Mouse (Mus musculus) gonadal fat pad, adult 2 months (tissue): ENCODE measurements around the gene Erp27. TPM values are rescaled to one million over a fixed set of nuclear protein-coding genes. Genes with fewer than 3 reads are reported as not detected.
A peak's percentile ranks its signal among the peaks of the same experiment; 100 is the strongest.
"Not testable (repeated sequence)": the region's sequence is repeated elsewhere in the genome, so short reads cannot be mapped to it uniquely, and the experiment has no call there.

Source experiments
- DNase-seq: peaks from one replicate; pipeline ENCODE4 v3.0.0-alpha.2; 2012; ENCODE audit warnings: low read depth
- polyA plus RNA-seq: library from polyadenylated mRNA; depleted of rRNA; stranded (reverse); fragments of >200 nt; gene quantifications from 2 replicates; pipeline ENCODE4 v1.2.3, GENCODE M21; 2012; rRNA removed

Gene Erp27
- polyA plus RNA-seq: 0.08 TPM in 2 replicates

DNA sequence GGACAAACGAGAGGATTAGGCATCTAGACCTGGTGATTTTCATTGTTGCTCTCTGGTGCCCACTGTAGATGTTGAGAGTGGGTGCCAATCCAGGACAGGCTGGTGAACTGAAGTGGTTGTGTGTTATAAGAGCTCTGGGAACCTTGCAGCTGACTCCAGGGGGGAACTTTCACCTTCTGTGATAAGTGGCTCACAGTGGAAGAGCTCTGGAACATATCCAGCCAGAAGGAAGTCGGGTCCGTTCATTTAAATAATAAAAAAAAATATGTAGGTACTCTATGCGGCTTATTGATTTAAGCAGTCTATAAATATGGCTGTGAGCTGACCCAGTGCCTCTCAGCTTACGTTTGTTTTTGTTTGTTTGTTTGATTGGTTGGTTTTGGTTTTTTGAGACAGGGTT lies at the start of gene Erp27:
Gene Erp27, minus strand, starts transcription at position 101 of the 400 bp plus-strand sequence.
- DNase-seq: no peak

DNA sequence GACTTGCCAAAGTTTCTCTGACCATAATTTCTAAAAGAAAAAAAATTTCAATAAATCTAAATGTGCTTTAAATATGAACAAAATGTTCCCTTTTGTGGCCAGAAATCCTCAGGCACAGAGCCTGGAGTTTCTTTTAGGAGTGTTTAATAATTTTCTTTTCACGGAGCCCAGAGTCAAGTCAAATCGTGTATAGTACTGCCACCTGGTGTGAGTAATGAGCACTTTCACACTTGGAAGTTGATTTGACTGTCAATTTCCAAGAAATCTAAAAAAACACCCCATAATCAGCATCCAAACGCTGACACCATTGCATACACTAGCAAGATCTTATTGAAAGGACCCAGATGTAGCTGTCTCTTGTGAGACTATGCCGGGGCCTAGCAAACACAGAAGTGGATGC lies 46.9 kb upstream of the Erp27 start:
- not testable (repeated sequence) for DNase-seq

DNA sequence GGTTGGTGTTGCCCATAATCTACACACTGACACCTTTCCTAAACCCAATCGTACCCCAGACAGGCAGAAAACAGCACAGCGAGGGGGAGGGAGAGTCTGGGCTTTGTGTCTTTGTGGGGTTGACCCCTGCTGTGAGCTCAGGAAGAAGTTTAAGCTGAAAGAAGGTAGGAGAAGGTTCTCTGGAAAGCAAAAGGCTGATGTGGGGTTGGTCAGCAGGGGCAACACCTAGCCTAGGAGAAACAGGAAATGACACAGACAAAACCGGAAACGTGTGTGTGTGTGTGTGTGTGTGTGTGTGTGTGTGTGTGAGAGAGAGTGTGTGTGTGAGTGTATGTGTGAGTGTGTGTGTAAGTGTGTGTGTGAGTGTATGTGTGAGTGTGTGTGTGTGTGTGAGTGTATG lies 45.5 kb upstream of the Erp27 start:
- DNase-seq: no peak

DNA sequence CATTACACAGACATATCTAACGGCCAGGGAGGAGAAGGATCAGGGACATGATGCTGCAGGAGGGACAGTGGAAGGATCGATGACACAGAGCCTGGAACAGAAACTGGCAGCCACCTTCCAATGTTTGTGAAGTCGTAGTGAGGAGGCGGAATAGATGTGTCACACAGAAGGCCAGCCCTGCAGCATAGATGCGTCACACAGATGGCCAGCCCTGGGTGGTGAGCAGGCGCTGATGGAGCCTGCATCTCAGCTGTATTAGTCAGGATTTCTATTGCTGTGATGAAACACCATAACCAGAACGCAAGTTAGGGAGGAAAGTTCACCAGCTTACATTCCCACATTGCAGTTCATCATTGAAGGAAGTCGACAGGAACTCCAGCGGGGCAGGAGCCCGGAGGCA lies 43.9 kb upstream of the Erp27 start:
- DNase-seq: no peak

DNA sequence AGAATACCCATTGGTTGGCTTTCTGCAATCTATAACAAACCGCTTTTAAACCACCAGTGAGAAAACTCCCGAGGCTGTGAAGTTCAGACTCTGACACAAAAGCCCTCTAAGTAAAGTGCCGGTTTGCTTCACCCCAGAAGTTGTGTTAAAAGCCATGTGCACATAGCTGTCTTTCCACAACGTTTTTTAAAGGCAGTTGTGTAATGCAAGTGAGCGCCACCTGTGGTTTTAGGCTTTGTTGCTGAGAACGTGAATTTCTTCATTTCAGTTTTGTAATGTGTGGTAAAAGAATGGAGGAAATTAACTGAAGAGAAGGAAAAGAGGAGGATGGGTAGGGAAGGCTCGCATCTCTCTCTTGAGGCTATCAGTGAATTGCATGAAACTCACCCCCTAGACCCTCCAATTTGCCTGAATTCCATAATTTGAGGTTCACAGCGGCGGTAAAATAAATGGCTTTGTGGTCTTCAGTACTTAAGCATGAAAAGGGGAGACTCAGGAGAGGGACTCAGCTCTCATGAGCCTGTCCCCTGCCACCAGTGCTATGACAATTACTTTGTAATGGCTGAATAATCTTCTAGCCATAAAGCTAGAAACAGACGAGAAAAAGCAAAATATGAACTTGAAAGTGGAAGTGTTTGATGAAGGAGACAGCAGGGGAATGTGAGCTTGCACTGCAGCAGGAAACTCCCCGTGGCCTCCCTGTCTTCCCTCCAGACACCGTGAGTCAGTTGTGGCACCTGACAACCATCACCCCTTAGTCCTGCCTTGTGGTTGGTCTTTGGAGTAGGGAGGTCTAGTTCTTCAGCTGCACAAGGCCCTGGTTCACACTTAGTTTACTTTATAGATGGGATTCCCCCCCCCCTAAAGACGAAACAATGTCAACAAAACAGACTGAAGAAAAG lies 42.9 kb upstream of the Erp27 start:
- no peak for DNase-seq

DNA sequence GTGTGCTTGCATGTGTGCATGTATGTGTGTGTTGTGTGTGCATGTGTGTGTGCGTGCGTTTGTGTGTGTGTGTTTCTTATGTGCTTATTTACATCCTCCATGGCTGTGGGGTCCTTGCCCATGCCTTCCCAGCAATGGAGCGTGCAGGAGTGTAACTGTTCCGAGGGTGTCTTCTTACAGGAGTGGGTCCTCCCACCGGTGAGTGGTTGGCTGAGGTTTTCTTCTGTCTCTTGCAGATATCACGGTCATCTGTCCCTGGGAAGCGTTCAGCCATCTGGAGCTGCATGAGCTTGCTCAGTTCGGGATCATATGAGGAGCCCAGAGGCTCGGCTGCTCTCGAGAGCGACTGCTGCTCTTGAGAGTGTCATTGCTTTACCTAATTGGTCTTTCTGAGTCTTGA lies 41.0 kb upstream of the Erp27 start:
- no peak for DNase-seq

DNA sequence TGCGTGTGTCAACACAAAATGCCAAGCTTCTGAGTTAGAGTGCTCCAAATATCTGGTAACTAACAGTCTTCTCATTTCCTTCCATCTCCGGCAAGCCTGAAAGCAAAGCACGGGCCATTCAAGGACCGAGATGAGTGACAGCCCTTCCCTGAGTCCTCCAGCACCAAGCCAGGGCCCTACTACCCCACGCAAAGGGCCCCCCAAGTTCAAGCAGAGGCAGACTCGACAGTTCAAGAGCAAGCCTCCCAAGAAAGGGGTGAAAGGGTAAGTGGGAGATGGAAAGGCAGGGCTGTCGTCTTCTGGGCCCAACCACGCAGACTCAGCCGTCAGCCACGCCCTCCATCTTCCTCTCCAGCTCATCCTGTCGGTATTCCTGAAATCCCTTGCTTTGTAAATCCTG lies 37.2 kb upstream of the Erp27 start:
- DNase-seq: no peak

DNA sequence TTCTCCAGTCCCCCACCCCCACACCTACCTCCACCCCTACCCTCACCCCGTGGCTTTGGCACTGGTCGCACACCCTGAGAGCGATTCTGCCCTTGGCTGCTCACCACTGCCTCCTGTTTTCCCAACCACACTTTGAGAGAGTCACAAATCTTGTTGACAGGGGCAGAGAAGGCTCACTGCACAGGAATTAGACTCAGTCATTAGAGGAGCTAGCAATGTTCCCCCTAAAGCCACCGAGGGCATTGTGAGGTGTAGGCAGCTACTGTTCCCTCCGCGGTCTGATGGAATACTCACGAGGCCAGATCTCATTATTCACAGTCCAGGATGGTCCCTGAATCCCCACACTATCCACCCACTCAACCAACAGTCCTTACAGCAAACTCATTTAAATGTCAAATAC lies 35.1 kb upstream of the Erp27 start:
- no peak for DNase-seq

DNA sequence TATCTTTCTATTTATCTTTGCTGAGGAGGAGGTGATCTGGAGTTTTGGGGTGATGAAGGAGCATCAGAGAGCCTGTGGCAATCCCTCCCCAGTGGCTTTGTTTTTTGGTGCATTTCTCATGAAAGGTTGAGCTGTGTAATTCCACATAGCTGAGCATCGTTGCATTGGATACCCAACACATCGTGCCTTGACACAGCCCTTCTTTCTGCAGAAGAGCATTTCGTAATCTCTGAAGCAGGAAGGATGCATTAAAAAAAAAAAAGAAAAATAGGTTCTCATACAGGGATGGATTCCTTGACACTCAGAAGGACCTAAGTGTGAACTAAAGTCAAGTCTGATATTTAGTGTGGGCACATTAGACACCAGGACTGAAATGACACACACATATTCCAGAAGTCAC lies 33.3 kb upstream of the Erp27 start:
- no peak for DNase-seq

DNA sequence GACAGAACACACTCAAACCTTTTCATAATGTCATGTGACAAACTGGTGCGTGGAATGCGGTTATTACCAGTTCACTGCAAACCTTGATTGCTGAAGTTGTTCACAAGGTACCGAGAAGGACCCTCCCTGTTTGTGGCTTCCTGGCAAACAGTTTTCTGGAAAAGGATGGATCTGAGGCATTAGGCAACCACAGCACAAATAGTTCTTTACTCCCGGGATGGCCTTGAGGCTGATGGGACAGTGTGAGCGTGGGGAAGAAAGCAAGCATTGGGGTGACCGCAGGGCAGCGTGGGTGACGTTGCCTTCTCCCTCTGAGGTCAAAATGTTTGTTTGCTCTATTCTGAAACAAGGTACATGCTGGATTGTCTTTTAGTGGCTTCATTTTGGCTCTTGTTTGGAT lies 32.7 kb upstream of the Erp27 start:
- no peak for DNase-seq

DNA sequence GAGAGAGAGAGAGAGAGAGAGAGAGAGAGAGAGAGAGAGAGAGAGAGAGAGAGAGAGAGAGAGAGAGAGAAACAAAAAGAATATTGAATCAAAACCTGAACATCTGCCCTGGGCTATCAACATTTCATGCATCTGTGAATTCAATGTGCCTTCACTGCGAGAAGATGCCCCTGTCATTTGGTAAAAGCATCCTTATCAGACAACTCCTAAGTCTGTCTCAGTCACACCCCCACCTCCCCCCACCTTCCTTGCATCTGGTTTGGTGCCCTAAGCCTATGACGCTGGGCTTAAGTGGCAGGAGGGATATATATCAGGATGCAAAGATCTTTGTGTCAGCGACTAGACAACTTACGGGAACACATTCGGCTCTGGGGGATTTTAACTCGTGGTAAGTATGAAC lies 32.2 kb upstream of the Erp27 start:
- DNase-seq: no peak

DNA sequence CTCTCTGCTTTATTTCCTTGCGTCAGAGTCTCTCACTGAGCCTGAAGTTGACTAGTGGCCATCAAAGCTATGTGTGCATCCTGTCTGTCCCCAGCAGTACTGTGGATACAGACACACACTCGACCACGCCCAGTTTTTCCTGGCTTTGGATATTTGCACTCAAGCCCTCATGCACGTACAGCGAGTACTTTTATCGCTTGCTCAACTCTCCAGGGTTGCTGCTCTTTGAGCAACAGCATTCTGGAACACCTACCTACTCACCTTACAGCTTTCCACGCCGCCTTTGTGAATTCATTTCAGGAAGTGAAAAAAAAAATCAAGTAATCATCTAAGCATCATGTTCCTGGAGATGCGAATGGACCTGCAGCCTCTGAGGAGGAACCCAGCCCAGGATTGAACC lies 30.9 kb upstream of the Erp27 start:
- peak; percentile 89 for DNase-seq

DNA sequence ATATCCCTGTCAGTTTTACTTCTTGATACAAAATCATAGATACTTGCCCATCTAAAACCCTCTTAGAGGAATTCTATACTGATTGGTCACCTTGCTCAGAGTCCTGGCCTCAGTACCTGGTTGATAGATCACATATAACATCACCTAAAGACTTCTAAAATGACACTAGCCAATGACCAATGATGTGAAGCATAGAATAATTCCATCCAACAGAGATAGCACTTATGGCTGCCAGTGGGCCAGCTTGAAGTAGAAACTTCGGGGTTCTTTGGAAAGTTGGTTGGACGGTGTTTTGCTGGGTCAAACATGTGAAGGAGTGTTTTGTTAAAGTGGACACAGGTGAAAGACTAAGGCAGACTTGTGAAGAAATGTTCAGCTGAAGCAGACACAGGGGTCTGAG lies 28.2 kb upstream of the Erp27 start:
- no peak for DNase-seq

DNA sequence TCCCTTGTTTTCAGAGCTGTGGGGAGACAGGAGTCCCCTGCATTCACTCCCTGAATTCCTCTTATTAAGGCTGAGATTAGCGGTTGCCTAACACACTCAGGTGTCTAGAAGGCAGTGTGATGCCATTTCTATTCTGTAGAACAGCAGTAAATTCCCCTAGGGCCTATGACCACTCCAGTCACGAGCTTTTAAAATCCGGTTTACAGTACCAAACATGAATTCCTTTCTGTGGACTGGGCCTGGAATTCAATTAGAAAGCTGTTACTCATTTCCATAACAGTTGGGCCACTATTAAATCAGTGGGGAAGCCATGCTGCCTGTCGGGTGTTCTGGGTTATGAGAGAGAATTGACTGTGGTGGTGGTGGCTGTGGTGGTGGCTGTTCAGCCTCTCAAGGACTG lies 25.7 kb upstream of the Erp27 start:
- no peak for DNase-seq

DNA sequence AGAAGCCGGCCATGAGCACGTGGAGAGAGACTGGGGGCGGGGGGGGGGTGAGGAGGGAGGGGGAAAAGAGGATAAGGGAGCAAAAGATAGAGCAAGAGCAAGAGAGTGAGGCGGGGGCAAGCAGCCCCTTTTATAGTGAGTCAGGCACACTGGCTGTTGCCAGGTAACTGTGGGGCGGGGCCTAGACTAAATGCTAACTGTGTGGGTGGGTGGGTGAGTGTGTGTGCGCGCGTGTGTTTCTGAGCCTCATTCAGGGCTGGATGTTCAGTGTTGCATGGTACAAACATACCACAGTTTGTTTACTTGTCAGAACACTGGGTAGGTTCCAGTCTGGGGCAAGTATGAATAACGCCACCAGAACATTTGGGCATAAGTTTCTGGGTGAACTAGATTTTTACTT lies 25.0 kb upstream of the Erp27 start:
- DNase-seq: no peak

DNA sequence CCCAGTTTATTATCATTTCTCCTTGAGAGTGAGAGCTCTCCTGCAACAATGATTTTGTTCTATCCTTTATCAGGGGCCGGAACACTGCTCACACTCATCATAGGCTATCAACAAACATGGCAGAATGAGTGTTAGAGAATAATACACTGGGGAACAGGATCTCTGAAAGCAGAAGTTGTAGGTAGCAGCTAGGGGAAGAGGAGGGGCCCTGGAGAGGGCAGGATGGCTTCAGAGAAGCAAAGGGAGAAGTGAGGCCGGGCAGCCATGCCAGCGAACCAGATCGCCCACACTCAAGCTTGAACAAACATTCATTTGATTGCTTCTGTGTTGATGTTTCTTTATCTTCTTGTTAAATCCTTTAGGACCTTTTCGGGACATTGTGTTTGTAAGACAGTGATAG lies 24.3 kb upstream of the Erp27 start:
- no peak for DNase-seq

DNA sequence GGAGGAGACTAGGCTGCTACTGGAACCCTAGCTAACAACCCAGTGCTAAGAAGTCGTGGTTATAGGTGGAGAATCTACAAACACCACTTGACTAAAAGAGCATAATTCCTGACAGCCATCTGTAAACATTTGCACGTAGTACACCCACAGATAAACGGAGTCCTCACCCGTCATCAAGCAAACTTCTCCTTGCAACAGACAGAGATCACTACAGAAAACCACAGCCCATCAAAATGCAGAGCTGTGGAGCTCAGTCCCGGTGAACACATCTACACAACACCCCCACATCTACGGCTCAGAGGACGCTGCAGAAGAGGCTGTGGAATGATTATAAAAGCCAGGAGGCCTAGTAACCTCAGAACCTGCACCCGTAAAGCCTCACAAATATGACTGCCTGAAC lies 22.5 kb upstream of the Erp27 start:
- DNase-seq: no peak

DNA sequence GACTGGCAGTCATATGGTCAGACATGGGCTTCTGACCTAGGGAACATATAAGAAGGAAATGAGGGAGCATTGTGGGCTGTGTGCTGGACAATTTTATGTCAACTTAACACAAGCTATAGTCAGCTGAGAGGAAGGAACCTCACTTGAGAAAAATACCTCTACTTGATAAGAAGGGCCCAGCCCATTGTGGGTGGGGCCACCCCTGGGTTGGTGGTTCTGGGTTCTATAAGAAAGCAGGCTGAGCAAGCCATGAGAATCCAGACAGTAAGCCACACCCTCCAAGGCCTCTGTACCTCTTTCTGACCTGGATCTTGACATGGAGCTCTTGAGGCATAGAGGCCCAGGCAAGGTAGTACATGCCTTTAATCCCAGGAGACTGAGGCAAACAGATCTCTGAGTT lies 21.4 kb upstream of the Erp27 start:
- DNase-seq: no peak

DNA sequence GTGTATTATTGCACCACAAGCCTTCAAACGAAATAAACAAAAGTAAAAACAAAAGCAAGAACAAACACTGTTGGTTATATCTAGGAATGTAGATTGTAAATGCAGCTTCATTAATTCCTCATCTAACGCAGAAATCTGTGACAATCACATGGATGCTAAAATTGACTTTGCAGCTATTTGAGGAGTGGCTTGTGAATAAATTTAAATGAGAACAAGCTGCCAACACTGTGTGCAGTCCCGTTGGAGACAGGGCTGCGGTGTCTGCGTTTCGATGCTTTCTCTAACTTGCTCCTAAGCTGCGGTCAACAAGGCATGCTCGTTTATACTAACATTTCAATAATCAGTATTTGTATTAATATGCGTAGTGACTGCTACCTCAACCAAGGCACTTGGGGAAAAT lies 20.3 kb upstream of the Erp27 start:
- no peak for DNase-seq

DNA sequence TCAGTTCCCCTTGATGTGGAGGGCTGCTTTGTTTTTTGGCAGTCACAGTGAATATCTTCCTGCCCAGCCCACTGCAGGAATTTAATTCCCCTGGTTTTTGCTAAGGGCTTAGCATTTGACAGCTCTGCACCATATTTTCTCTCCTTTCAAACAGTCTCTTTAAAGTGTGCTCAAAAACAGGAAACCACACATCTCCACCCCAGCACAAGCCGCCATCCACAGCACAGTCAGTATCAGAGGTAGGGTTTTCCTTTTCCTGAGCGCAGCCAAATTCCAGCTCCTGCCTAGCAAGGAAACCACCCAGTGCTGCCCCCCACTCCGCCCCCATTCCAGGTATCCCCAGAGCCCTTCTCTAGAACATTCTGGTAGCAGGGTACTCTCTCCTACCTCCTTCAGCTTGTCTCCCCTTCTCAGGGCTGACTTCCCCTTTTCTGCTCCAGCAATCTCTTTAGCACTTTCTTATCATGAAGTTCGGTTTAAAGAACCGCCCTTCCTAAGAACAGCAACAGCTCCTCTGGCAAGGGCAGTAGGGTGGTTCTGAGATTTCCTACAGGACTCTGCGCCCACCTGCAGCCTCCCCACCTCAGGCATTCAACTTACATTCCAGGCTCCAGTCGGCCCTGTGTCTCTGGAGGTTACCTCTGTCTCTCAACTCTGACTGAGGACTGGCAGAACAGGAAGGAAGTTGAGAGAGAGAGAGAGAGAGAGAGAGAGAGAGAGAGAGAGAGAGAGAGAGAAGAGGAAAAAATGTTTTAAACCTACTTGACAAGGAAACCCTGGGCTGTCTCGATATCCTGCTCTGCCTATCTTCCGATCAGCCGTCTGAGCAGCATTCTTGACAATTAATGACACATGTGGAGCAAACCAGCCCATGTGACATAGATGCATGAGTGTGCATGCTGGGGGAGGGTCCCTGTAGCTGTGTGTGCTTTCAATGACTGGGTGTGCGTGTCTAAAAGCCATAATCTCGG lies 19.4 kb upstream of the Erp27 start, which contains the start of gene Arhgdib:
Gene Arhgdib, minus strand, starts transcription at position 849 of the 971 bp plus-strand sequence.
- no peak for DNase-seq

DNA sequence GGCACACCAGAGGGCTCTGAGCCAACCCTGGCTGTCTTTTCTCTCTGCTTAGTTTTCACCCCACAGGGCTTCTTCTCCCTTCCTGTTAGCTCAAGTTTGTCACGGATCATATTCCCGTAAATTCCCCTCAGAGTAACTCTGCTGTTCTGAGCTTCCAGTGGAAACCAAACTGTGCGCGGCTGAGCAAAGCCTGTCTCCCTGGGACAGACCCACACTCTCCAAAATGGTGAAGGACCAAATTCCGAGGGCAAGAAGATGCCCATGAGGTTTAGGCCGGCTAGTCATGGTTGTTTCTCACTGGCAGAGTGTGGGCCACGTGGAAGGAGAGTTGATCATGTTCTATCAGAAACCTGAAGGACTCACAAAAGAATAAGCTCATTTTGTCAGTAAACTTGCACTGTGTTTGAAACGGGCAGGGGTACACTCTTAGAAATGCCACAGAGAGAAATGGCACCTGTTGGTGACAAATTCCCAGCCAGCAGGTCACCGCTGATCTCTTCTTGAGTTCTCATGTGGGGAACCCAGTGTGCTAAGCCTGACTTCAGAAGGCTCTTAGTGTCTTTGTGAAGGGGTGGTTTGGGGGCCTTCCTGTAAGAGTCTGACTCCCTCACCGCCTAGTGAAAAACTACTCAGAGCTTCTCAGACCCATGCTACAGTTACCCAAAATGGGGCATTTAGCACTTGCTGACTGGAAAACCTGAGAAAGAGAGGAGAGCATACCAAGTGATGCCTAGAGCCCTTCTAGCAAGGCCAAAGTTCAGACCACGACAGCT lies 18.4 kb upstream of the Erp27 start:
- no peak for DNase-seq
